8 mouse cellular contexts compared by ENCODE assay signal in the genomic region with DNA sequence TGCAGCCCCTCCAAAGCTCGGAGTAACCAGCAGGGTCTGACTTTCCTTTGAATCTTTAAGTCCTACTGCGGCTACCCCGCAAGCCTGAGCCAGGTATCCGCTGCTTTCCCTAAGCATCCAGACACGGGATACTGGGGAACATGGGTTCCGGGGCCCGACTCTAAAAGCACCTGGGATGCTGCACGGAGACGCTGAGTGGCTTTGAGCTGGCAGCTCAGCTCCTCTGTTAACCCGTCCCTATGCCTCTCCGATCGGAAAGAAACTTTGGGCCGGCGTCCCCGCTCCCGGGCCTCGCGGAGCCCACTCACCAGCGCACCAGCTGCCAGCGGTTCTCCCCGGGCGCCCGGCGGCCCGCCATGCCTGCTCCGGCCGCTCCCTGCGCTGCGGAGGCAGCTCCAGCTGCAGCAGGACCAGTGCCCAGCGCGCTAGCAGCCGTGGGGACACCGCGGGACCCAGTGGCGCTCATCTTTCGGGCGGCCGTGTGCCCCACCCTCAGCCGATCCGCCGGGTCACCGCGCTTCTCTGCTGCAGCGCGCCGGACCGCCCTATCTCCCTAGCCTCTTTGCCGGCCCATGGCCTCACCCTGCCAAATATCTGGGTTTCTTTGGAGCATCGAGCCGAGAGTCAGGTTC. TPM values are rescaled to one million over a fixed set of nuclear protein-coding genes. Genes with fewer than 3 reads are reported as not detected.
A peak's percentile ranks its signal among the peaks of the same experiment; 100 is the strongest.
DNase-seq lines count a peak whose midpoint lies in the region; ATAC-seq and TF ChIP-seq lines count a peak whose summit lies in the region.

A gene (minus strand): TSS at position 371 of the 632 bp plus-strand sequence.

- intact Hi-C loops in heart, adult 2 months (cut with DNase I) = no loop called here

- peak within 1 kb of the TSS; percentile 31 for H3K4me3 ChIP-seq in heart, adult 2 months
- H3K4me3 ChIP-seq in forebrain, embryonic 10.5 days = peak within 1 kb of the TSS; percentile 55
- H3K4me3 ChIP-seq in hindbrain, embryonic 15.5 days = peak within 1 kb of the TSS; percentile 43
- H3K4me3 ChIP-seq in liver, embryonic 11.5 days (ENCODE audit: low read depth, low read length) = peak within 1 kb of the TSS; percentile 44

- TF ChIP-seq POLR2A in heart, adult 2 months (IDR thresholded peaks at IDR 0.05; ENCODE audit: insufficient read depth, low read depth, low read length) = no peak

- no peak within 1 kb of the TSS for H3K27ac ChIP-seq in heart, adult 2 months
- H3K27ac ChIP-seq in forebrain, embryonic 10.5 days = no peak within 1 kb of the TSS
- H3K27ac ChIP-seq in hindbrain, embryonic 15.5 days (replicated peaks) = no peak within 1 kb of the TSS
- no peak within 1 kb of the TSS for H3K27ac ChIP-seq in liver, embryonic 11.5 days (ENCODE audit: low read depth, low read length)

- peak within 1 kb of the TSS; percentile 96 for H3K4me2 ChIP-seq in hindbrain, embryonic 15.5 days
- peak within 1 kb of the TSS; percentile 69 for H3K4me2 ChIP-seq in liver, embryonic 11.5 days

- ATAC-seq in hindbrain, embryonic 15.5 days (ENCODE audit: low FRiP score, low read depth) = no peak
- ATAC-seq in liver, embryonic 11.5 days (replicated peaks; ENCODE audit: low FRiP score) = 0 out of 2 replicates have a peak, but pooled peaks have one; percentile 36

- H3K9me3 ChIP-seq in forebrain, embryonic 10.5 days = no peaks in the 10 kb centered on the region
- no peaks in the 10 kb centered on the region for H3K9me3 ChIP-seq in hindbrain, embryonic 15.5 days
- H3K9me3 ChIP-seq in liver, embryonic 11.5 days (ENCODE audit: control insufficient read depth, low read length) = no peaks in the 10 kb centered on the region

- no peaks in the 10 kb centered on the region for H3K36me3 ChIP-seq in heart, adult 2 months (ENCODE audit: control insufficient read depth, insufficient read depth, low read length)
- no peaks in the 10 kb centered on the region for H3K36me3 ChIP-seq in forebrain, embryonic 10.5 days (replicated peaks)
- no peaks in the 10 kb centered on the region for H3K36me3 ChIP-seq in hindbrain, embryonic 15.5 days
- H3K36me3 ChIP-seq in liver, embryonic 11.5 days (ENCODE audit: control insufficient read depth, insufficient read depth, low read length) = no peaks in the 10 kb centered on the region

- TF ChIP-seq CTCF in heart, adult 2 months (IDR thresholded peaks at IDR 0.05) = no peak

- peaks cover 10% of the 10 kb centered on the region for H3K27me3 ChIP-seq in heart, adult 2 months (ENCODE audit: control insufficient read depth, insufficient read depth, low read length)
- peaks cover 64% of the 10 kb centered on the region for H3K27me3 ChIP-seq in forebrain, embryonic 10.5 days (ENCODE audit: poor library complexity, severe bottlenecking)
- H3K27me3 ChIP-seq in hindbrain, embryonic 15.5 days = peaks cover 56% of the 10 kb centered on the region
- H3K27me3 ChIP-seq in liver, embryonic 11.5 days (replicated peaks; ENCODE audit: control insufficient read depth, insufficient read depth, low read length) = peaks cover 50% of the 10 kb centered on the region

- TF ChIP-seq EP300 in heart, adult 2 months (IDR thresholded peaks at IDR 0.05; ENCODE audit: insufficient read depth, low read depth, low read length) = no peak

- WGBS in heart, adult 2 months = 3% methylated on average over 50 of the region's 50 CpGs
- WGBS in forebrain, embryonic 10.5 days = 1% methylated on average over 50 of the region's 50 CpGs
- WGBS in hindbrain, embryonic 15.5 days = 2% methylated on average over 50 of the region's 50 CpGs
- WGBS in liver, embryonic 11.5 days = 3% methylated on average over 50 of the region's 50 CpGs

- H3K9ac ChIP-seq in heart, adult 2 months (ENCODE audit: low read depth, low read length) = no peak within 1 kb of the TSS
- H3K9ac ChIP-seq in hindbrain, embryonic 15.5 days = peak within 1 kb of the TSS; percentile 39
- 0 out of 2 replicates have a peak within 1 kb of the TSS, but pooled peaks have one; percentile 18 for H3K9ac ChIP-seq in liver, embryonic 11.5 days (ENCODE audit: low read depth, low read length)

- H3K4me1 ChIP-seq in heart, adult 2 months (ENCODE audit: control insufficient read depth, insufficient read depth, low read length) = peaks cover 1% of the 10 kb centered on the region; the same call in 1 of the 2 replicates
- peaks cover 14% of the 10 kb centered on the region for H3K4me1 ChIP-seq in forebrain, embryonic 10.5 days
- peaks cover 9% of the 10 kb centered on the region for H3K4me1 ChIP-seq in hindbrain, embryonic 15.5 days (replicated peaks)
- H3K4me1 ChIP-seq in liver, embryonic 11.5 days (replicated peaks; ENCODE audit: control insufficient read depth, insufficient read depth, low read length) = no peaks in the 10 kb centered on the region; the same call in 1 of the 2 replicates

- DNase-seq in heart, adult 2 months = peak in 1 of 2 experiments; percentile 27
- no peak for DNase-seq in heart, adult 9 months (ENCODE audit: low spot score in 2 of 2)
- peak; percentile 29 to 30 for DNase-seq in adrenal gland, adult 18-20 months (ENCODE audit: low spot score in 2 of 2)
- DNase-seq in forebrain, embryonic 10.5 days (ENCODE audit: extremely low spot score, low spot score) = no peak
- peak; percentile 38 for DNase-seq in liver, embryonic 11.5 days (ENCODE audit: low spot score)
- DNase-seq in right cerebral cortex, postnatal 25 days = peak; percentile 38
- DNase-seq in thymus, postnatal 14 days = no peak

- no peaks in the 10 kb centered on the region for H3K79me2 ChIP-seq in heart, adult 2 months (replicated peaks; ENCODE audit: control insufficient read depth, insufficient read depth, low read length)

RNA-seq across cellular contexts. Expression of the gene that starts here (rescaled TPM):
- total RNA-seq in heart, adult 2 months (2021) = 10 to 100 TPM; 82.7 to 88.9 TPM
- polyA plus RNA-seq in heart, adult 2 months (2012; rRNA removed) = 43.9 and 78.5 TPM in 2 replicates
- total RNA-seq in adrenal gland, adult 18-20 months (2021) = 10 to 100 TPM in 1 of 2 experiments, 1 to 10 TPM in 1; 8.2 to 10.9 TPM
- polyA plus RNA-seq in forebrain, embryonic 10.5 days (2016; fragmentation: Nextera tagmentation; extraction: Ambion mirVana) = 0.66 and 0.75 TPM in 2 replicates
- 13.4 and 16.9 TPM in 2 replicates for polyA plus RNA-seq in hindbrain, embryonic 15.5 days (2015; fragmentation: Nextera tagmentation; extraction: Ambion mirVana)
- polyA plus RNA-seq in liver, embryonic 11.5 days (2014; fragmentation: Nextera tagmentation; extraction: Ambion mirVana) = 2.1 TPM in 2 replicates

Comparison
In these comparisons a context has a peak if more than half of its experiments do, and no peak if none do; other contexts are left out.
1. RNA of the gene that starts here (total RNA-seq): 82.7 to 88.9 TPM in heart, adult 2 months; 8.2 to 10.9 TPM in adrenal gland, adult 18-20 months; every median in the first group is over 4 times any median in the second.
2. DNase-seq: peak in adrenal gland, adult 18-20 months (2 of 2), liver, embryonic 11.5 days (single experiment) and right cerebral cortex, postnatal 25 days (single experiment); none in heart, adult 9 months (0 of 2), forebrain, embryonic 10.5 days (single experiment) and thymus, postnatal 14 days (single experiment).
3. Peak in every context shown above with its lines, with median percentiles within 50 percentile points of each other: H3K4me3 ChIP-seq.